21 mouse cellular contexts compared by ENCODE assay signal in the genomic region with DNA sequence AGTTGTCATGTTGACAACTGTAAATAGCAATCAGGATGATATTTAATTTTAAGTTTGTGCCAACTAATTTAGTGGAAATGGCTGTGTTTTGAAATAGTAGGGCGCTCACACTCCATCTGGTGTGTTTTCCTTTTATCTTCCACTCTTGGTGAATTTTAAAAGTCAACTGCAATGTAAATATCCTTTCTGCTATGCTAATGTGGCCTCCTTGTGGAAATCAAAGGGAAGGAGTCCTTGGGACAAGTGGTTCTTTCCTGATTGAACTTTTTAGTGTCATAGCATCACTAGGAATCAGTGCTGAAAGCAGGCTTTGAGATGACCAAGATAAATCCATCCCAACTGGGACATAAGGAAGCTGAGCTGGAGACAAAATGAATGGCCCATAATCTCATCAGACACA.
A peak's percentile ranks its signal among the peaks of the same experiment; 100 is the strongest.
DNase-seq lines count a peak whose midpoint lies in the region; ATAC-seq and TF ChIP-seq lines count a peak whose summit lies in the region.
"Had no signal": no experiment of that assay in that cellular context is flagged by ENCODE, and none has a peak within 500 bp of the region (broad histone marks: within the 10 kb centered on the region; RNA-seq: fewer than 3 reads in every experiment).

No protein-coding gene starts in this region.

- H3K4me2 ChIP-seq in forebrain, postnatal 0 days (ENCODE audit: low read depth) = no peak overlapping the region
- no peak overlapping the region for H3K4me2 ChIP-seq in forebrain, embryonic 13.5 days
- no peak overlapping the region for H3K4me2 ChIP-seq in stomach, postnatal 0 days (replicated peaks; ENCODE audit: low read depth)
- H3K4me2 ChIP-seq: embryonic facial prominence, embryonic 15.5 days; hindbrain, embryonic 12.5 days had no signal

- no peaks in the 10 kb centered on the region for H3K27me3 ChIP-seq in forebrain, postnatal 0 days (ENCODE audit: insufficient read depth, low read length)
- H3K27me3 ChIP-seq in forebrain, embryonic 13.5 days = no peaks in the 10 kb centered on the region
- no peaks in the 10 kb centered on the region for H3K27me3 ChIP-seq in stomach, postnatal 0 days (ENCODE audit: control insufficient read depth, insufficient read depth, low read length)
- H3K27me3 ChIP-seq: embryonic facial prominence, embryonic 15.5 days; hindbrain, embryonic 12.5 days had no signal

- no peak overlapping the region for H3K4me3 ChIP-seq in forebrain, postnatal 0 days (ENCODE audit: low read depth, low read length)
- no peak overlapping the region for H3K4me3 ChIP-seq in forebrain, embryonic 13.5 days
- no peak overlapping the region for H3K4me3 ChIP-seq in stomach, postnatal 0 days (ENCODE audit: low read depth, low read length)
- H3K4me3 ChIP-seq: embryonic facial prominence, embryonic 15.5 days; erythroblast, embryonic 14.5 days; heart, embryonic 10.5 days; hindbrain, embryonic 12.5 days had no signal

- H3K9me3 ChIP-seq in forebrain, postnatal 0 days (ENCODE audit: low read length) = no peaks in the 10 kb centered on the region
- no peaks in the 10 kb centered on the region for H3K9me3 ChIP-seq in forebrain, embryonic 13.5 days (replicated peaks)
- no peaks in the 10 kb centered on the region for H3K9me3 ChIP-seq in stomach, postnatal 0 days (ENCODE audit: control insufficient read depth, low read length)
- H3K9me3 ChIP-seq: embryonic facial prominence, embryonic 15.5 days; heart, embryonic 10.5 days; hindbrain, embryonic 12.5 days had no signal

- no peak for TF ChIP-seq EP300 in stomach, postnatal 0 days (optimal IDR thresholded peaks at IDR 0.05)

- peak; percentile 24 for DNase-seq in forebrain, postnatal 0 days
- peak; percentile 4 for DNase-seq in layer of hippocampus, adult 9-11 months
- DNase-seq in layer of hippocampus, postnatal 25 days (ENCODE audit: extremely low spot score in 1 of 2, low spot score in 1 of 2) = no peak
- peak; percentile 40 for DNase-seq in brain, adult 2 months (ENCODE audit: low read depth, low spot score)
- DNase-seq in stomach, postnatal 0 days (ENCODE audit: low spot score) = no peak
- no peak for DNase-seq in testis, postnatal 14 days (ENCODE audit: low spot score)
- DNase-seq: adrenal gland, postnatal 14 days; cerebellum, adult 11 months; cerebellum, adult 8-10 months; cerebellum, postnatal 14 days; embryo, embryonic 11 days; gastrocnemius, postnatal 10 days; heart, adult 18-20 months; heart, postnatal 10 days; heart, postnatal 4 days had no signal

- H3K9ac ChIP-seq in forebrain, postnatal 0 days = no peak overlapping the region
- H3K9ac ChIP-seq in forebrain, embryonic 13.5 days = no peak overlapping the region
- H3K9ac ChIP-seq in stomach, postnatal 0 days (ENCODE audit: low read length) = no peak overlapping the region
- H3K9ac ChIP-seq: embryonic facial prominence, embryonic 15.5 days; hindbrain, embryonic 12.5 days had no signal

- no peak for ATAC-seq in forebrain, postnatal 0 days
- no peak for ATAC-seq in forebrain, embryonic 13.5 days
- no peak for ATAC-seq in stomach, postnatal 0 days (ENCODE audit: low FRiP score, low TSS enrichment)
- ATAC-seq: hindbrain, embryonic 16.5 days had no signal

- no peaks in the 10 kb centered on the region for H3K36me3 ChIP-seq in forebrain, postnatal 0 days (ENCODE audit: insufficient read depth)
- H3K36me3 ChIP-seq in forebrain, embryonic 13.5 days (ENCODE audit: poor library complexity, severe bottlenecking) = no peaks in the 10 kb centered on the region
- H3K36me3 ChIP-seq in stomach, postnatal 0 days (ENCODE audit: control insufficient read depth, insufficient read depth, low read length) = no peaks in the 10 kb centered on the region
- H3K36me3 ChIP-seq: embryonic facial prominence, embryonic 15.5 days; heart, embryonic 10.5 days; hindbrain, embryonic 12.5 days had no signal

- H3K27ac ChIP-seq in forebrain, postnatal 0 days (ENCODE audit: low read depth, low read length) = no peak overlapping the region
- no peak overlapping the region for H3K27ac ChIP-seq in forebrain, embryonic 13.5 days
- H3K27ac ChIP-seq in stomach, postnatal 0 days (replicated peaks) = no peak overlapping the region
- H3K27ac ChIP-seq: embryonic facial prominence, embryonic 15.5 days; heart, embryonic 10.5 days; hindbrain, embryonic 12.5 days had no signal

- TF ChIP-seq CTCF in forebrain, postnatal 0 days (IDR thresholded peaks at IDR 0.05; ENCODE audit: low read depth) = peak; percentile 27
- peak; percentile 5; the same call in 1 of the 2 replicates for TF ChIP-seq CTCF in stomach, postnatal 0 days (IDR thresholded peaks at IDR 0.05; ENCODE audit: low read depth)

- WGBS in forebrain, postnatal 0 days = 46% methylated on average over 1 of the region's 1 CpGs
- 76% methylated on average over 1 of the region's 1 CpGs for WGBS in forebrain, embryonic 13.5 days
- WGBS in stomach, postnatal 0 days = 88% methylated on average over 1 of the region's 1 CpGs

- no peaks in the 10 kb centered on the region for H3K4me1 ChIP-seq in forebrain, postnatal 0 days (ENCODE audit: insufficient read depth)
- no peaks in the 10 kb centered on the region for H3K4me1 ChIP-seq in forebrain, embryonic 13.5 days
- H3K4me1 ChIP-seq in stomach, postnatal 0 days (replicated peaks; ENCODE audit: control insufficient read depth, insufficient read depth) = no peaks in the 10 kb centered on the region
- H3K4me1 ChIP-seq: embryonic facial prominence, embryonic 15.5 days; heart, embryonic 10.5 days; hindbrain, embryonic 12.5 days had no signal

Comparison
In these comparisons a context has a peak if more than half of its experiments do, and no peak if none do; other contexts are left out.
1. DNase-seq: peak in forebrain, postnatal 0 days (single experiment), layer of hippocampus, adult 9-11 months (single experiment) and brain, adult 2 months (single experiment); none in layer of hippocampus, postnatal 25 days (0 of 2), stomach, postnatal 0 days (single experiment) and testis, postnatal 14 days (single experiment).